Comparison of ENCODE assay signal across 24 mouse cellular contexts in genomic region chr9:37615220-37615619, GRCm38 (mm10). TPM values are rescaled to one million over a fixed set of nuclear protein-coding genes. Genes with fewer than 3 reads are reported as not detected.
DNase-seq lines count a peak whose midpoint lies in the region; TF ChIP-seq lines count a peak whose summit lies in the region.
"Had no signal": no experiment of that assay in that cellular context is flagged by ENCODE, and none has a peak within 500 bp of the region (broad histone marks: within the 10 kb centered on the region; RNA-seq: fewer than 3 reads in every experiment).

No protein-coding gene starts in this region.

- no peaks in the 10 kb centered on the region for H3K27me3 ChIP-seq in testis, adult 2 months (ENCODE audit: control insufficient read depth, insufficient read depth, low read length)
- H3K27me3 ChIP-seq: CH12.LX; forebrain, embryonic 15.5 days; heart, embryonic 13.5 days; hindbrain, embryonic 12.5 days had no signal

- H3K27ac ChIP-seq in layer of hippocampus, adult 2 months = peak overlapping the region; percentile 98
- H3K27ac ChIP-seq in testis, adult 2 months (ENCODE audit: control insufficient read depth, insufficient read depth, low read depth, low read length) = no peak overlapping the region
- H3K27ac ChIP-seq: embryonic facial prominence, embryonic 10.5 days; forebrain, embryonic 15.5 days; heart, embryonic 13.5 days; hindbrain, embryonic 12.5 days had no signal

- H3K4me1 ChIP-seq in testis, adult 2 months (ENCODE audit: control insufficient read depth, insufficient read depth, low read length) = 0 out of 2 replicates have a peak, but pooled peaks cover 3% of the 10 kb centered on the region

- TF ChIP-seq CTCF in layer of hippocampus, adult 2 months (conservative IDR thresholded peaks at IDR 0.05) = no peak
- no peak for TF ChIP-seq CTCF in testis, adult 2 months (IDR thresholded peaks at IDR 0.05; ENCODE audit: control insufficient read depth, insufficient read depth, insufficient replicate concordance, low read depth, low read length)

- no peak overlapping the region for H3K4me3 ChIP-seq in layer of hippocampus, adult 2 months
- peak overlapping the region; percentile 47; the same call in 1 of the 2 replicates for H3K4me3 ChIP-seq in testis, adult 2 months (ENCODE audit: control insufficient read depth, low read depth, low read length)
- H3K4me3 ChIP-seq: embryonic facial prominence, embryonic 10.5 days; forebrain, embryonic 15.5 days; heart, embryonic 13.5 days; hindbrain, embryonic 12.5 days had no signal

- TF ChIP-seq POLR2A in testis, adult 2 months (IDR thresholded peaks at IDR 0.05; ENCODE audit: control insufficient read depth, low read depth, low read length) = no peak

- peak; percentile 25 for DNase-seq in cerebellum, adult 9-11 months
- no peak for DNase-seq in cerebellum, postnatal 4 days (ENCODE audit: low spot score in 2 of 2)
- DNase-seq in layer of hippocampus, adult 2 months (ENCODE audit: low spot score in 2 of 2) = peak in 1 of 2 experiments; percentile 37
- no peak for DNase-seq in layer of hippocampus, postnatal 25 days (ENCODE audit: extremely low spot score in 1 of 2, low spot score in 1 of 2)
- DNase-seq in testis, postnatal 10 days (ENCODE audit: low spot score) = no peak
- peak; percentile 12 for DNase-seq in testis, postnatal 14 days (ENCODE audit: low spot score)
- DNase-seq in adrenal gland, adult 2 months = no peak
- DNase-seq: adrenal gland, adult 8-10 months; adrenal gland, postnatal 36 days; cerebellum, adult 11 months; cerebellum, postnatal 25 days; gastrocnemius, postnatal 36 days; heart, adult 11 months; heart, postnatal 36 days; kidney, adult 11 months had no signal

- no peaks in the 10 kb centered on the region; the same call in 1 of the 2 replicates for H3K36me3 ChIP-seq in testis, adult 2 months (ENCODE audit: control insufficient read depth, insufficient read depth, low read length)
- H3K36me3 ChIP-seq: embryonic facial prominence, embryonic 10.5 days; forebrain, embryonic 15.5 days; heart, embryonic 13.5 days; hindbrain, embryonic 12.5 days had no signal

RNA-seq across cellular contexts. Expression of gene Spa17, which starts 1.7 kb away (rescaled TPM):
- total RNA-seq in layer of hippocampus, adult 2 months (2021) = 1 to 10 TPM; 1.5 to 1.9 TPM
- total RNA-seq in layer of hippocampus, postnatal 25 days (2021) = 1 to 10 TPM; 2.3 to 2.8 TPM
- 547 and 582 TPM in 2 replicates for polyA plus RNA-seq in testis, adult 2 months (2012; rRNA removed)
- total RNA-seq in adrenal gland, adult 2 months (2021) = 1 to 10 TPM; 3.2 to 4.0 TPM
- 0.51 and 1.3 TPM in 2 replicates for polyA plus RNA-seq in adrenal gland, adult 2 months (2012; rRNA removed)

RNA-seq across cellular contexts. Expression of gene Tbrg1, which starts 41.9 kb away (rescaled TPM):
- total RNA-seq in layer of hippocampus, adult 2 months (2021) = 10 to 100 TPM; 46.9 to 47.0 TPM
- total RNA-seq in layer of hippocampus, postnatal 25 days (2021) = 10 to 100 TPM; 47.4 to 49.8 TPM
- 84.6 and 91.2 TPM in 2 replicates for polyA plus RNA-seq in testis, adult 2 months (2012; rRNA removed)
- total RNA-seq in adrenal gland, adult 2 months (2021) = 10 to 100 TPM; 74.5 to 81.1 TPM
- polyA plus RNA-seq in adrenal gland, adult 2 months (2012; rRNA removed) = 23.7 and 28.7 TPM in 2 replicates

RNA-seq across cellular contexts. Expression of gene Panx3, which starts 53.8 kb away (rescaled TPM):
- not detected for total RNA-seq in layer of hippocampus, adult 2 months (2021)
- not detected for total RNA-seq in layer of hippocampus, postnatal 25 days (2021)
- polyA plus RNA-seq in testis, adult 2 months (2012; rRNA removed) = 0.70 and 0.85 TPM in 2 replicates
- total RNA-seq in adrenal gland, adult 2 months (2021) = under 1 TPM in 1 of 2 experiments, not detected in 1; 0.20 TPM
- 0.10 and 0.46 TPM in 2 replicates for polyA plus RNA-seq in adrenal gland, adult 2 months (2012; rRNA removed)
- total RNA-seq: CH12.LX; gastrocnemius, adult 8-10 months; gastrocnemius, postnatal 36 days; heart, postnatal 36 days had no signal
- polyA plus RNA-seq: forebrain, embryonic 15.5 days; heart, postnatal 0 days; inflammation-experienced regulatory T-cells, adult 6 months had no signal

RNA-seq across cellular contexts. Expression of gene Siae, which starts 59.7 kb away (rescaled TPM):
- total RNA-seq in layer of hippocampus, adult 2 months (2021) = 10 to 100 TPM in 1 of 2 experiments, 1 to 10 TPM in 1; 9.6 to 14.0 TPM
- 10 to 100 TPM; 11.7 to 12.3 TPM for total RNA-seq in layer of hippocampus, postnatal 25 days (2021)
- 9.6 and 11.9 TPM in 2 replicates for polyA plus RNA-seq in testis, adult 2 months (2012; rRNA removed)
- total RNA-seq in adrenal gland, adult 2 months (2021) = 10 to 100 TPM; 16.5 to 17.7 TPM
- polyA plus RNA-seq in adrenal gland, adult 2 months (2012; rRNA removed) = 4.5 and 4.9 TPM in 2 replicates

Comparison
In these comparisons a context has a peak if more than half of its experiments do, and no peak if none do; other contexts are left out.
1. DNase-seq: peak in cerebellum, adult 9-11 months (single experiment) and testis, postnatal 14 days (single experiment); none in cerebellum, postnatal 4 days (0 of 2), layer of hippocampus, postnatal 25 days (0 of 2), testis, postnatal 10 days (single experiment) and adrenal gland, adult 2 months (single experiment).